Mouse (Mus musculus): ENCODE results near the gene Zbtb14.

- TF ChIP-seq EP300 (optimal IDR thresholded peaks at IDR 0.05) (no peak), CTCF (IDR thresholded peaks at IDR 0.05; ENCODE audit: low read depth) (no peak)
Measured at GRCm38 (mm10) chr17:69398092-69398491, 15.2 kb downstream of the Zbtb14 start.

Measured in stomach, postnatal 0 days (tissue).